Mouse (Mus musculus) monocyte, adult 2 months (primary cell): ENCODE data around the gene Kcna7.

Source experiments
- DNase-seq, 2 experiments: peaks; one replicate each; pipeline ENCODE4 v3.0.0; 2022; ENCODE audit warnings: low spot score in 2 of 2, low read depth in 1 of 2

Gene Kcna7

DNA sequence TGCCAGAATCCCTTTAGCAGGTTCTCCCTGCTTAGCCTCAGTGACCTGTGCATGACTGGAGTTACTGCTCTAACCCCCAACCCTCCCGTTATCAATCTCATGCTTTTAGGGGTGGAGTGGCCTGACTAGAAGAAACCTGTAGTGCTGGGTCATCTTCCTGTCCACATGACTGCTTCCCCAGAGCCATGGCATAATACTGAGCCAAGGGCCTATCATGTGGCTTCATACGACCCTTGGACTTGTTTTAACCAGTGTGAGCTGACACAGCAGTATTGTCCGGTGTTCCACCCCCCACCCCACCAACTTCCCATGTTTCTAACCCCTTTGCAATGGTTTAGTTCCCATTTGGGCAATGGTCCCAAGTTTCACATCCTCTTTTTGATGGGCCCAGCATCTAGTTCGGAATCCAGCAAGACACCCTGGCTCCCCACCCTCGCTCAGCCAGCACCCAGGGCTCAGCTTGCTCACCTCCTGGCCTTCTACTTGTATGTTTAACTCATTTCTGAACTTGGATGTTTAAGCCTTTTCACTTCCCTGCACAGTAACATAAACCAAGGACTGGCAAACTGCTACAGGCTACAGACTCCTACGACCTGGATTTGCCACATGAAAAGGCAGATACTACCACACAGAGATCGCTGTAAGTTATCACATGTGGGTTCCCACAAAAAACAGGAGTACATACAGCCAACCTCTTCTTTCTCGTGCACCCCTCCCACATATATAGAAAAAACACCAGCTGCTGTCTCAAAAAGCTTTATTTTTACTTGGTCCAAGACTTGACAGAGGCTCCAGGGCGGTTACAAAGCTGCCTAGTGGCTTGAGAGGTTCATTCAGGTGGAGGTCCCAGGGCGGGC, 52.0 kb downstream of the Kcna7 start:
- peak; percentile 71 for DNase-seq

DNA sequence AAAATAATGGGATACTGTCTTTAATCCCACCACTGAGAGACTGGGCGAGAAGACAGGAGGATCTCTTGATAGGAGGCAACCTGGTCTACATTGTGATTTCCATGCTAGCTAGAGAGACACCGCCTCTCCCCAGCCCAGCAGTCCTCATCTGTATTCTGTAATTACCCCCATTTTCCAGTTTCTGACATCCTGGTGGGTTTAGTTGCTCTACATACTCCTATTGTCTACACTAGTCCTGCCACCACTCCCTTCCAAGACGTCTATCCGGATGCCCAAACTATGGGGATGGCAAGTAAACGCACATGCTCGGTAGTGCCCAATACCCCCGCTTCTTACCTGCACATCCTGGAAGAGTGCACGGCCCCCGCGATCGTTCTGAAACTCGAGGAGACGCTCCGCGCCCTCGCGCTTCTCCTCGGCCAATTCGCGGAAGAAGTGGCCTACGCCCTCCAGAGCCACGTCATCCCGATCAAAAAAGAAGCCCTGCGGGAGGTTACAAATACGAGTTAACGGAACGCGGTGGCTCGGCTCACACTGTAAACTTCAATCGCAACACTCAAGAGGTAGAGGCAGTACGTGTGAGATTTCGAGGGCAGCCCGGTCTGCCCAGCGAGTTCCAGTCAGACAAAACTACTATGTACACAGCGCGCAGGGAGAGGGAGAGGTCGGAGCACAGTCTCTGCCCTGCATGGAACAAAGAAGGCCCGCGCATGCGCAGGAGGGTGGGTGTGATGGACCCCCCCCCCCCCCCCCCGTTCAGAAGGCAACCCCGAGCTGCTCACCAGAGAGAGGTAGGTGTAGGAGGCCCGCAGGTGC, 53.5 kb downstream of the Kcna7 start:
- peak in 1 of 2 experiments; percentile 49 for DNase-seq
